12 mouse cellular contexts compared by ENCODE assay signal in genomic region chr3:101824338-101824737, GRCm38 (mm10). TPM values are rescaled to one million over a fixed set of nuclear protein-coding genes. Genes with fewer than 3 reads are reported as not detected.
"Had no signal": no experiment of that assay in that cellular context is flagged by ENCODE, and none has a peak within 500 bp of the region (broad histone marks: within the 10 kb centered on the region; RNA-seq: fewer than 3 reads in every experiment).

No protein-coding gene starts in this region.

- ATAC-seq: lung, postnatal 0 days; midbrain, embryonic 13.5 days had no signal

- H3K27ac ChIP-seq: layer of hippocampus, adult 2 months; limb, embryonic 12.5 days; liver, embryonic 15.5 days; midbrain, embryonic 13.5 days had no signal

- H3K27me3 ChIP-seq: limb, embryonic 12.5 days; liver, embryonic 15.5 days; midbrain, embryonic 13.5 days had no signal

- DNase-seq: lung, adult 2 months; lung, postnatal 36 days; right cerebral cortex, postnatal 14 days; thymus, postnatal 36 days had no signal

- H3K9me3 ChIP-seq: limb, embryonic 12.5 days; liver, embryonic 15.5 days; midbrain, embryonic 13.5 days had no signal

- H3K4me3 ChIP-seq: layer of hippocampus, adult 2 months; limb, embryonic 12.5 days; liver, embryonic 15.5 days; midbrain, embryonic 13.5 days had no signal

- H3K36me3 ChIP-seq: limb, embryonic 12.5 days; liver, embryonic 15.5 days; midbrain, embryonic 13.5 days had no signal

- H3K4me2 ChIP-seq: limb, embryonic 12.5 days; liver, embryonic 11.5 days; liver, embryonic 15.5 days; midbrain, embryonic 13.5 days had no signal

- H3K9ac ChIP-seq: limb, embryonic 12.5 days; liver, embryonic 15.5 days; midbrain, embryonic 13.5 days had no signal

- H3K4me1 ChIP-seq: liver, embryonic 15.5 days; midbrain, embryonic 13.5 days had no signal

RNA-seq across cellular contexts. Expression of gene Mab21l3, which starts 24.4 kb away (rescaled TPM):
- total RNA-seq: megakaryocyte progenitor cell, adult 5-6 weeks had no signal
- polyA plus RNA-seq: liver, embryonic 15.5 days; midbrain, postnatal 0 days had no signal
